8 mouse cellular contexts compared by ENCODE assay signal in the genomic region with DNA sequence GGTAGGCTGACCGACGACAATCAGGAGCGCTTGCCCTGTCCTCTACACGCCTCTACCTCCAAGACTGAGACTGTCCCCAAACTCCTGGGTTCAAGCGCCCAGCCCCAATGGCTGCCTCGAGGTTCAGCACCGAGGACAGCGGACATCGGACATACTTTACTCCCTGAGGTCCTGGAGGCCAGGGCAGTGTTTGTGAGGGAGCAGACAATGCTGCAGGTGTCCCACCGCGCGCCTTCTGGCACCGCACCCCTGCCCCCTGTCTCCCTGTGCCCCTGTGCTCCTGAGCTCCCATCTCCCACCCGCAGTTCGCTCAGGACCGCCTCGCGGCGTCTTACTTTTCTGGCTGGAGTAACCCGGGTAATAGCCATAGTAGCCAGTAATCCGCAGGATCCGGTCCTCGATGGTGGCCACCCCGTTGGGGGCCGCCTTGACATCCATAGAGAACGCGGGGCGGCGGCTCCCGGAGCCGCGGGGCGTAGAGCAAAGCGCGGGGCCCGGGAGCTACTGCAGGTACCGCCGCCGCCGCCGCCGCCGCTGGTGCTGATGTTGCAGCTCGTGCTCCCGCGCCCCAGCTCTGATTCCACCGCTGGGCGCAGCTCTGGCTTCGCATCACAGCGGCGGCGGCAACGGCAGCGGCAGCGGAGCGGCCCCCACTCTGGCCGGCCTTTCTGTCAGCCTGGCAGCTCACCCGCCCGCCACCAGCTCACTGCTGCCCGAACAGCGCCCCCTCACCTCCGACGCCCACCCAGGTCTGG. TPM values are rescaled to one million over a fixed set of nuclear protein-coding genes. Genes with fewer than 3 reads are reported as not detected.
DNase-seq lines count a peak whose midpoint lies in the region; ATAC-seq lines count a peak whose summit lies in the region.

No protein-coding gene starts in this region.

- peak; percentile 28 for DNase-seq in layer of hippocampus, adult 11-12 months (ENCODE audit: low spot score)
- no peak for DNase-seq in layer of hippocampus, adult 9-10 months (ENCODE audit: low spot score)
- DNase-seq in embryonic facial prominence, embryonic 11.5 days (ENCODE audit: low spot score), result peak; percentile 91
- DNase-seq in liver, embryonic 11.5 days (ENCODE audit: low spot score), result peak; percentile 74
- DNase-seq in urinary bladder, adult 2 months (ENCODE audit: low spot score), result peak; percentile 29

- H3K27me3 ChIP-seq in embryonic facial prominence, embryonic 11.5 days (ENCODE audit: control insufficient read depth, insufficient read depth, low read length), result peaks cover 7% of the 10 kb centered on the region; the same call in 1 of the 2 replicates
- H3K27me3 ChIP-seq in heart, embryonic 13.5 days (replicated peaks), result peaks cover 11% of the 10 kb centered on the region
- H3K27me3 ChIP-seq in kidney, embryonic 15.5 days, result peaks cover 17% of the 10 kb centered on the region
- H3K27me3 ChIP-seq in liver, embryonic 11.5 days (replicated peaks; ENCODE audit: control insufficient read depth, insufficient read depth, low read length), result peaks cover 8% of the 10 kb centered on the region
- no peaks in the 10 kb centered on the region; the same call in none of the 2 replicates for H3K27me3 ChIP-seq in neural tube, embryonic 12.5 days (replicated peaks)

- H3K4me2 ChIP-seq in embryonic facial prominence, embryonic 11.5 days (ENCODE audit: low read depth, low read length), result peak overlapping the region; percentile 67
- H3K4me2 ChIP-seq in heart, embryonic 13.5 days, result peak overlapping the region; percentile 84
- peak overlapping the region; percentile 67 for H3K4me2 ChIP-seq in kidney, embryonic 15.5 days
- H3K4me2 ChIP-seq in liver, embryonic 11.5 days, result peak overlapping the region; percentile 57
- H3K4me2 ChIP-seq in neural tube, embryonic 12.5 days (replicated peaks), result peak overlapping the region; percentile 74

- H3K4me1 ChIP-seq in embryonic facial prominence, embryonic 11.5 days (ENCODE audit: control insufficient read depth, insufficient read depth, low read length), result peaks cover 3% of the 10 kb centered on the region; the same call in 1 of the 2 replicates
- H3K4me1 ChIP-seq in heart, embryonic 13.5 days, result peaks cover 7% of the 10 kb centered on the region
- peaks cover 7% of the 10 kb centered on the region for H3K4me1 ChIP-seq in kidney, embryonic 15.5 days
- no peaks in the 10 kb centered on the region for H3K4me1 ChIP-seq in liver, embryonic 11.5 days (replicated peaks; ENCODE audit: control insufficient read depth, insufficient read depth, low read length)
- H3K4me1 ChIP-seq in neural tube, embryonic 12.5 days, result peaks cover 11% of the 10 kb centered on the region

- peak overlapping the region; percentile 26 for H3K4me3 ChIP-seq in embryonic facial prominence, embryonic 11.5 days (ENCODE audit: low read depth, low read length)
- peak overlapping the region; percentile 49 for H3K4me3 ChIP-seq in heart, embryonic 13.5 days
- peak overlapping the region; percentile 34 for H3K4me3 ChIP-seq in kidney, embryonic 15.5 days (replicated peaks)
- H3K4me3 ChIP-seq in liver, embryonic 11.5 days (ENCODE audit: low read depth, low read length), result peak overlapping the region; percentile 23; the same call in 1 of the 2 replicates
- peak overlapping the region; percentile 44 for H3K4me3 ChIP-seq in neural tube, embryonic 12.5 days

- H3K36me3 ChIP-seq in embryonic facial prominence, embryonic 11.5 days (replicated peaks; ENCODE audit: control insufficient read depth, insufficient read depth, low read depth, low read length), result no peaks in the 10 kb centered on the region
- H3K36me3 ChIP-seq in heart, embryonic 13.5 days, result no peaks in the 10 kb centered on the region
- H3K36me3 ChIP-seq in kidney, embryonic 15.5 days, result no peaks in the 10 kb centered on the region
- H3K36me3 ChIP-seq in liver, embryonic 11.5 days (ENCODE audit: control insufficient read depth, insufficient read depth, low read length), result no peaks in the 10 kb centered on the region
- no peaks in the 10 kb centered on the region for H3K36me3 ChIP-seq in neural tube, embryonic 12.5 days

- no peaks in the 10 kb centered on the region for H3K9me3 ChIP-seq in embryonic facial prominence, embryonic 11.5 days (replicated peaks; ENCODE audit: control insufficient read depth, low read length)
- no peaks in the 10 kb centered on the region for H3K9me3 ChIP-seq in heart, embryonic 13.5 days
- no peaks in the 10 kb centered on the region for H3K9me3 ChIP-seq in kidney, embryonic 15.5 days (replicated peaks)
- H3K9me3 ChIP-seq in liver, embryonic 11.5 days (ENCODE audit: control insufficient read depth, low read length), result no peaks in the 10 kb centered on the region
- no peaks in the 10 kb centered on the region for H3K9me3 ChIP-seq in neural tube, embryonic 12.5 days

- ATAC-seq in embryonic facial prominence, embryonic 11.5 days (replicated peaks; ENCODE audit: insufficient number of reproducible peaks, low FRiP score, low TSS enrichment, low read depth), result peak; percentile 89
- ATAC-seq in heart, embryonic 13.5 days (ENCODE audit: extremely low read depth, insufficient number of reproducible peaks, low FRiP score, low TSS enrichment), result peak; percentile 58; the same call in 1 of the 2 replicates
- ATAC-seq in kidney, embryonic 15.5 days (replicated peaks; ENCODE audit: low FRiP score), result peak; percentile 99
- ATAC-seq in liver, embryonic 11.5 days (replicated peaks; ENCODE audit: low FRiP score), result peak; percentile 61
- peak; percentile 90 for ATAC-seq in neural tube, embryonic 12.5 days (ENCODE audit: low FRiP score, low read depth)

- under 1% methylated on average over 59 of the region's 63 CpGs for WGBS in embryonic facial prominence, embryonic 11.5 days
- WGBS in heart, embryonic 13.5 days, result 2% methylated on average over 63 of the region's 63 CpGs
- under 1% methylated on average over 59 of the region's 63 CpGs for WGBS in kidney, embryonic 15.5 days
- WGBS in liver, embryonic 11.5 days, result 2% methylated on average over 62 of the region's 63 CpGs
- under 1% methylated on average over 63 of the region's 63 CpGs for WGBS in neural tube, embryonic 12.5 days

- H3K27ac ChIP-seq in embryonic facial prominence, embryonic 11.5 days (replicated peaks; ENCODE audit: low read depth, low read length), result no peak overlapping the region
- no peak overlapping the region for H3K27ac ChIP-seq in heart, embryonic 13.5 days (replicated peaks)
- no peak overlapping the region for H3K27ac ChIP-seq in kidney, embryonic 15.5 days
- H3K27ac ChIP-seq in liver, embryonic 11.5 days (ENCODE audit: low read depth, low read length), result no peak overlapping the region
- no peak overlapping the region for H3K27ac ChIP-seq in neural tube, embryonic 12.5 days

- no peak overlapping the region for H3K9ac ChIP-seq in embryonic facial prominence, embryonic 11.5 days (replicated peaks; ENCODE audit: low read length)
- no peak overlapping the region for H3K9ac ChIP-seq in heart, embryonic 13.5 days
- H3K9ac ChIP-seq in kidney, embryonic 15.5 days, result no peak overlapping the region
- no peak overlapping the region for H3K9ac ChIP-seq in liver, embryonic 11.5 days (ENCODE audit: low read depth, low read length)
- H3K9ac ChIP-seq in neural tube, embryonic 12.5 days, result peak overlapping the region; percentile 54

RNA-seq across cellular contexts. Expression of a gene that starts 0.5 kb away (rescaled TPM):
- polyA plus RNA-seq in embryonic facial prominence, embryonic 11.5 days (2014; fragmentation: Nextera tagmentation; extraction: Ambion mirVana), result not detected in 2 replicates
- 0.05 and 0.11 TPM in 2 replicates for polyA plus RNA-seq in heart, embryonic 13.5 days (2015; fragmentation: Nextera tagmentation; extraction: Ambion mirVana)
- 0.13 TPM in 1 of 2 replicates, not detected in the other for polyA plus RNA-seq in kidney, embryonic 15.5 days (2015; fragmentation: Nextera tagmentation; extraction: Ambion mirVana)
- polyA plus RNA-seq in liver, embryonic 11.5 days (2014; fragmentation: Nextera tagmentation; extraction: Ambion mirVana), result 0.22 and 0.30 TPM in 2 replicates
- 2.5 and 3.3 TPM in 2 replicates for polyA plus RNA-seq in neural tube, embryonic 12.5 days (2016; fragmentation: Nextera tagmentation; extraction: Ambion mirVana)
- polyA plus RNA-seq in urinary bladder, adult 2 months (2012; rRNA removed), result 0.10 TPM in 1 of 2 replicates, not detected in the other
